In the genomic region with DNA sequence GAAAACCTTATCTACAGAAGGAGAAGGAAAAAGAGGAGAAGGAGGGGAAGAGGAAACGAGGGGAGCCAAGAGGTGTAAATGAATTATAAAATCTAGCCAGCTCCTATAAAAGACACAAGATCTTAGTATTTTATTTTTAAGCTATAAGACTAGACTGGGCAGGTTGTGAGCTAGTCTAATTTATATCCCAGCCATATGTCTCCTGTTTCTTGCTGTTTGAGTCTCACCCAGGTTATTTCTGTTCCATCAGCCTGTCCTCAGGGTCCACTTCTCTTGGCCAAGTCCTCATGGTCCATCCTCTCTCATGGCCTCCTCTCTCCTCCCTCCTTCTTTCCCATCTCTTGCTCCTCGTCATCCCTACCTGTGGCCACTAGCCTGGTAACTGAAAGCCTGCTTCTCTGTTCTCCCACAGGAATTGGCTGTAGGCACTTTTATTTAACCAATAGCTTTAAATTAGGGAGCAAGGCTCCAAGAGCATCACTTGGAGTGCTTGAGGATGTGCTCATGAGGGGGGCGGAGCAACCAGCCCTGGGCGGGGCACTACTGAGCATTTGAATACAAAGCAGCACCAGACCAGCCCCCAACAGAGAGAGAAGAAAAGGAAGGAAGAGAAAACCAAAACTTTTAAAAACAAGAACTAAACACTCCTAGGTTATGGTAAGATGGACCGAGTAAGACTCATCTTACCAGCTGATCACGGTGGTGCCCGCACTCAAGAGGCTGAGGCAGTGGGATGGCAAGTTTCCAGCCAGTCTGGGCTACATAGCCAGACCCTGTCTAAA, we compare ENCODE assay signal across 21 mouse cellular contexts. TPM values are rescaled to one million over a fixed set of nuclear protein-coding genes. Genes with fewer than 3 reads are reported as not detected.
A peak's percentile ranks its signal among the peaks of the same experiment; 100 is the strongest.
DNase-seq lines count a peak whose midpoint lies in the region; ATAC-seq and TF ChIP-seq lines count a peak whose summit lies in the region.
"Had no signal": no experiment of that assay in that cellular context is flagged by ENCODE, and none has a peak within 500 bp of the region (broad histone marks: within the 10 kb centered on the region; RNA-seq: fewer than 3 reads in every experiment).

No protein-coding gene starts in this region.

- TF ChIP-seq POLR2A in MEL (IDR thresholded peaks at IDR 0.05; ENCODE audit: control insufficient read depth in 1 of 2, insufficient read depth in 1 of 2, low read depth in 1 of 2, low read length in 2 of 2, poor library complexity in 1 of 2) = no peak; a peak in 1 of 4 replicates

- no peak for TF ChIP-seq RAD21 in MEL (IDR thresholded peaks at IDR 0.05; ENCODE audit: low read depth, low read length)

- no peaks in the 10 kb centered on the region for H3K27me3 ChIP-seq in MEL (ENCODE audit: control insufficient read depth in 1 of 2, insufficient read depth in 2 of 2, low read length in 2 of 2)
- H3K27me3 ChIP-seq: heart, embryonic 13.5 days; Patski had no signal

- no peak overlapping the region for H3K4me3 ChIP-seq in left cerebral cortex, adult 2 months
- no peak overlapping the region for H3K4me3 ChIP-seq in MEL (ENCODE audit: control insufficient read depth in 1 of 2, insufficient read depth in 1 of 2, low read depth in 2 of 2, low read length in 2 of 2)
- H3K4me3 ChIP-seq: embryonic facial prominence, embryonic 10.5 days; erythroblast, embryonic 14.5 days; heart, embryonic 13.5 days; hindbrain, embryonic 10.5 days had no signal

- H3K79me2 ChIP-seq in MEL (ENCODE audit: control insufficient read depth, insufficient read depth, low read length, poor library complexity) = no peaks in the 10 kb centered on the region

- no peak for TF ChIP-seq CTCF in left cerebral cortex, adult 2 months (IDR thresholded peaks at IDR 0.05)
- TF ChIP-seq CTCF in MEL (IDR thresholded peaks at IDR 0.05 in 2 of 3, conservative IDR thresholded peaks at IDR 0.05 in 1 of 3; ENCODE audit: control insufficient read depth in 1 of 3, insufficient read depth in 1 of 3, low read depth in 2 of 3, low read length in 3 of 3, poor library complexity in 1 of 3, severe bottlenecking in 1 of 3) = no peak

- ATAC-seq in monocyte, adult 5-6 weeks (replicated peaks; ENCODE audit: insufficient number of reproducible peaks, low FRiP score, low TSS enrichment, poor library complexity, severe bottlenecking) = peak; percentile 36; the same call in 1 of the 2 replicates
- ATAC-seq: forebrain, postnatal 0 days; intestine, embryonic 16.5 days; Patski had no signal

- H3K36me3 ChIP-seq in MEL (ENCODE audit: control insufficient read depth in 1 of 2, insufficient read depth in 2 of 2, low read length in 2 of 2) = peaks cover 0 to 7% of the 10 kb centered on the region in 2 experiments; a peak in 2 of 4 replicates
- H3K36me3 ChIP-seq: embryonic facial prominence, embryonic 10.5 days; heart, embryonic 13.5 days; hindbrain, embryonic 10.5 days had no signal

- peaks cover 4 to 5% of the 10 kb centered on the region in 2 experiments; a peak in 3 of 4 replicates for H3K4me1 ChIP-seq in MEL (ENCODE audit: control insufficient read depth in 1 of 2, insufficient read depth in 2 of 2, low read length in 2 of 2)
- H3K4me1 ChIP-seq: embryonic facial prominence, embryonic 10.5 days; heart, embryonic 13.5 days; hindbrain, embryonic 10.5 days had no signal

- no peak for DNase-seq in left cerebral cortex, adult 2 months (ENCODE audit: extremely low spot score in 1 of 2, low spot score in 2 of 2)
- no peak for DNase-seq in left cerebral cortex, adult 9 months (ENCODE audit: low spot score in 2 of 2)
- peak; percentile 67 for DNase-seq in MEL (ENCODE audit: low read depth, low spot score)
- peak; percentile 43 for DNase-seq in induced T-regulatory cell, adult 2 months (ENCODE audit: low read depth)
- DNase-seq in kidney, postnatal 36 days = no peak
- no peak for DNase-seq in adipocyte (ENCODE audit: low spot score)
- no peak for DNase-seq in left cerebral cortex, postnatal 10 days (ENCODE audit: extremely low spot score in 1 of 2, low spot score in 2 of 2)
- DNase-seq: adrenal gland, adult 2 months; cerebellum, postnatal 14 days; forebrain, postnatal 0 days; gastrocnemius, postnatal 36 days; lung, postnatal 36 days; midbrain, embryonic 14.5 days; right cerebral cortex, postnatal 14 days had no signal

- H3K9me3 ChIP-seq in MEL (replicated peaks; ENCODE audit: insufficient read depth, low read length) = no peaks in the 10 kb centered on the region
- H3K9me3 ChIP-seq: embryonic facial prominence, embryonic 10.5 days; heart, embryonic 13.5 days; hindbrain, embryonic 10.5 days had no signal

- no peak for TF ChIP-seq EP300 in MEL (IDR thresholded peaks at IDR 0.05; ENCODE audit: low read depth in 1 of 2, low read length in 2 of 2)

- no peak overlapping the region for H3K9ac ChIP-seq in MEL (ENCODE audit: control insufficient read depth, low read depth, low read length, poor library complexity, severe bottlenecking)
- H3K9ac ChIP-seq: forebrain, postnatal 0 days; heart, embryonic 13.5 days had no signal

- H3K27ac ChIP-seq in left cerebral cortex, adult 2 months = 0 out of 2 replicates have a peak overlapping the region, but pooled peaks have one; percentile 32
- H3K27ac ChIP-seq in MEL (ENCODE audit: control insufficient read depth, low read depth, low read length) = no peak overlapping the region
- H3K27ac ChIP-seq: embryonic facial prominence, embryonic 10.5 days; heart, embryonic 13.5 days; hindbrain, embryonic 10.5 days had no signal

- intact Hi-C loops in left cerebral cortex, adult 2 months (cut with DNase I) = no loop called here
- intact Hi-C loops in left cerebral cortex, postnatal 10 days (cut with DNase I) = no loop called here

TF ChIP-seq in MEL, 35 proteins besides CTCF, POLR2A, EP300 and RAD21:
- 0 out of 2 replicates have a peak, but pooled peaks have one; percentile 8 for TF ChIP-seq ETS1 (IDR thresholded peaks at IDR 0.05; ENCODE audit: low read depth, low read length)
- TF ChIP-seq TBP (IDR thresholded peaks at IDR 0.05; ENCODE audit: low read depth, low read length) = 0 out of 2 replicates have a peak, but pooled peaks have one; percentile 16
- no peak for TF ChIP-seq USF2 (IDR thresholded peaks at IDR 0.05; ENCODE audit: borderline replicate concordance in 1 of 2, insufficient read depth in 1 of 2, low read depth in 1 of 2, low read length in 2 of 2)
- TF ChIP-seq MEF2A (IDR thresholded peaks at IDR 0.05; ENCODE audit: extremely low read depth, insufficient replicate concordance, low read depth, low read length, poor library complexity, severe bottlenecking) = no peak

RNA-seq across cellular contexts. Expression of gene Eya3, which starts 17.3 kb away (rescaled TPM):
- 10 to 100 TPM; 31.0 to 33.5 TPM for total RNA-seq in left cerebral cortex, adult 2 months (2021)
- 21.7 and 24.6 TPM in 2 replicates for total RNA-seq in MEL (2012; rRNA removed)
- 100 to 1,000 TPM in 1 of 2 experiments, 10 to 100 TPM in 1; 38.2 to 270 TPM for polyA plus RNA-seq in MEL (2012; ENCODE audit: insufficient read depth in 1 of 2, insufficient read length in 2 of 2, low read depth in 1 of 2, low replicate concordance in 2 of 2, missing spikeins in 1 of 2)
- total RNA-seq in monocyte, adult 5-6 weeks (2017) = 8.7 to 25.5 TPM (median 18.8 TPM) in 3 replicates
- 10 to 100 TPM; 22.1 to 23.8 TPM for total RNA-seq in left cerebral cortex, postnatal 10 days (2021)

RNA-seq across cellular contexts. Expression of gene Ptafr, which starts 57.6 kb away (rescaled TPM):
- 1 to 10 TPM in 1 of 2 experiments, under 1 TPM in 1; 1.00 to 1.2 TPM for total RNA-seq in left cerebral cortex, adult 2 months (2021)
- total RNA-seq in MEL (2012; rRNA removed) = not detected in 2 replicates
- under 1 TPM in 1 of 2 experiments, not detected in 1; 0.06 TPM for polyA plus RNA-seq in MEL (2012; ENCODE audit: insufficient read depth in 1 of 2, insufficient read length in 2 of 2, low read depth in 1 of 2, low replicate concordance in 2 of 2, missing spikeins in 1 of 2)
- 3.6 to 28.2 TPM (median 24.8 TPM) in 3 replicates for total RNA-seq in monocyte, adult 5-6 weeks (2017)
- 1 to 10 TPM; 1.3 to 1.6 TPM for total RNA-seq in left cerebral cortex, postnatal 10 days (2021)
- polyA plus RNA-seq: Patski had no signal

Comparison
In these comparisons a context has a peak if more than half of its experiments do, and no peak if none do; other contexts are left out.
1. DNase-seq: peak in MEL (single experiment) and induced T-regulatory cell, adult 2 months (single experiment); none in left cerebral cortex, adult 2 months (0 of 2), left cerebral cortex, adult 9 months (0 of 2), kidney, postnatal 36 days (0 of 2), adipocyte (single experiment) and left cerebral cortex, postnatal 10 days (0 of 2).